Mouse (Mus musculus) ES-Bruce4 (cell line): ENCODE data around the gene Limk2. TPM values are rescaled to one million over a fixed set of nuclear protein-coding genes. Genes with fewer than 3 reads are reported as not detected.

Experiments
- H3K27ac ChIP-seq: 2 replicates; pipeline ENCODE4 v1.5.1; 2012; ENCODE audit warnings: low read length, inconsistent platforms; ENCODE audit not compliant: insufficient read depth
- H3K27me3 ChIP-seq: 2 replicates; pipeline ENCODE4 v1.6.1; 2012; ENCODE audit warnings: mild to moderate bottlenecking, low read length, inconsistent platforms; ENCODE audit not compliant: control insufficient read depth, poor library complexity, insufficient read depth, severe bottlenecking
- H3K36me3 ChIP-seq: 2 replicates; pipeline ENCODE4 v1.6.1; 2012; ENCODE audit warnings: inconsistent platforms, mild to moderate bottlenecking, low read length, moderate library complexity; ENCODE audit not compliant: control insufficient read depth, poor library complexity, insufficient read depth, severe bottlenecking
- H3K4me1 ChIP-seq: one replicate; pipeline ENCODE4 v1.8.1; 2011; ENCODE audit warnings: low read length; ENCODE audit not compliant: control insufficient read depth, insufficient read depth
- H3K4me3 ChIP-seq: 2 replicates; pipeline ENCODE4 v1.5.1; 2011; ENCODE audit warnings: low read depth, mild to moderate bottlenecking, low read length
- H3K9ac ChIP-seq: 2 replicates; pipeline ENCODE4 v1.6.1; 2012; ENCODE audit warnings: low read depth, mild to moderate bottlenecking, inconsistent platforms; ENCODE audit not compliant: poor library complexity, severe bottlenecking
- H3K9me3 ChIP-seq: replicated peaks from 2 replicates; pipeline ENCODE4 v1.6.1; 2012; ENCODE audit warnings: mild to moderate bottlenecking, low read length, inconsistent platforms; ENCODE audit not compliant: control insufficient read depth, poor library complexity, insufficient read depth, severe bottlenecking
- CTCF ChIP-seq: IDR thresholded peaks from one replicate; pipeline ENCODE4 v1.8.1; 2011; ENCODE audit warnings: low read depth, low read length
- EP300 ChIP-seq: IDR thresholded peaks from 2 replicates; pipeline ENCODE4 v1.6.1; 2011; ENCODE audit warnings: low read depth, low read length; ENCODE audit not compliant: insufficient read depth
- POLR2A ChIP-seq: IDR thresholded peaks from one replicate; pipeline ENCODE4 v1.8.1; 2011; ENCODE audit warnings: low read length; ENCODE audit not compliant: insufficient read depth
- polyA plus RNA-seq: library from polyadenylated mRNA; stranded (reverse); fragments of >200 nt; gene quantifications from 2 replicates; pipeline ENCODE4 v1.2.4, GENCODE M21; 2011; ENCODE audit warnings: low read depth; ENCODE audit not compliant: missing spikeins, insufficient read depth, insufficient read length

Gene Limk2
- polyA plus RNA-seq, 1 experiment: 186 TPM

GRCm38 (mm10) chr11:3422242-3422641, 13.3 kb upstream of the Limk2 start:
- Histone ChIP-seq H3K4me1 (peaks cover 4% of the 10 kb centered on the region), H3K9ac (no peak overlapping the region), H3K27ac (no peak overlapping the region), H3K9me3 (peaks cover 5% of the 10 kb centered on the region; the same call in 1 of the 2 replicates), H3K4me3 (no peak overlapping the region), H3K27me3 (no peaks in the 10 kb centered on the region), H3K36me3 (peaks cover 33% of the 10 kb centered on the region)
- TF ChIP-seq EP300 (no peak), CTCF (no peak), POLR2A (no peak)

GRCm38 (mm10) chr11:3418741-3419140, 9.8 kb upstream of the Limk2 start:
- TF ChIP-seq EP300 (no peak), POLR2A (no peak), CTCF (no peak)
- Histone ChIP-seq H3K9me3 (no peaks in the 10 kb centered on the region), H3K4me1 (peaks cover 2% of the 10 kb centered on the region), H3K4me3 (no peak overlapping the region), H3K36me3 (peaks cover 32% of the 10 kb centered on the region), H3K9ac (no peak overlapping the region), H3K27ac (no peak overlapping the region), H3K27me3 (no peaks in the 10 kb centered on the region)

DNA sequence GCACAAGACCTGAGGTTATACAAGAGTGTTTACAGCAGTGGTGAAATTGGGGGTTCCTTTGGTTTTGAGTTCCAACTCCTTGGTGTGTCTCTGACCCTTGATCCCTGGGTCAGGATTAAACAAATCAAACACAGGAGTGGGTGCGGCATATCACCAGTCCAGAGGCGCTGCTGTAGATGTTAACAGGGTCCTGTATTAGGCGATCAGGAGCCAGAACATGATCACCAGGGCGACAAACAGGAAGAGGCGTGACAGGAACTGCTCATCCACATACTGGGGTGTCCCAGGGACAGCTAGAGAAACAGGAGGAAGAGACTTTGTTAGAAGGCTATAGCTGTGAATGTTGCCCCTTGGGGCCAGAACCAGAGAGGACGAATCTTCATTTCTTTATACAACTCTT, 8.8 kb upstream of the Limk2 start:
- Histone ChIP-seq H3K36me3 (peaks cover 32% of the 10 kb centered on the region), H3K9me3 (no peaks in the 10 kb centered on the region), H3K4me1 (peaks cover 2% of the 10 kb centered on the region), H3K27ac (no peak overlapping the region), H3K4me3 (no peak overlapping the region), H3K9ac (no peak overlapping the region), H3K27me3 (no peaks in the 10 kb centered on the region)
- TF ChIP-seq CTCF (no peak), POLR2A (no peak), EP300 (no peak)

DNA sequence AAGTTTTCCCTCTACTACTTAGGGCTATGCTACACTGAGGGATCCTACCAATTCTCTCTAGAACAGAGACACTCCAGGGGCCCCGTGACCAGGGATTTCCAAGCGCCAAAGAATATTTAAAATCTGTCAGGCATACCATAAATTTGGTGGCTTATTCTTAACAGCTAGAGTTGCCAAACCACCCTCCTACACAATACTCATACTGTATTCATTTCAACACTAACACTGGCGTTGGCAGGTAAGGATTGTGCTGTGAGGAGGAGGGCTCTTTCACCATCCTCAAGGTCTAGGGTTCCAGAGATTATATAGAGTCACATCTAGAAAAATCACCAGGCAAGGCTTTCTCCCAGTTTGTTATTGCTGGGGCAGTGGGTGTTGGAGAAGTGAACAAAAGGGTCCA, 7.4 kb upstream of the Limk2 start:
- Histone ChIP-seq H3K9me3 (no peaks in the 10 kb centered on the region), H3K27me3 (no peaks in the 10 kb centered on the region), H3K36me3 (peaks cover 32% of the 10 kb centered on the region), H3K27ac (no peak overlapping the region), H3K9ac (no peak overlapping the region), H3K4me1 (peaks cover 2% of the 10 kb centered on the region), H3K4me3 (no peak overlapping the region)
- no peak for TF ChIP-seq POLR2A
- no peak for TF ChIP-seq EP300
- TF ChIP-seq CTCF: no peak

GRCm38 (mm10) chr11:3412111-3412510, 3.1 kb upstream of the Limk2 start:
- Histone ChIP-seq H3K9ac (no peak overlapping the region), H3K4me3 (no peak overlapping the region), H3K9me3 (no peaks in the 10 kb centered on the region), H3K27ac (no peak overlapping the region), H3K27me3 (no peaks in the 10 kb centered on the region), H3K36me3 (peaks cover 9% of the 10 kb centered on the region), H3K4me1 (no peaks in the 10 kb centered on the region)
- no peak for TF ChIP-seq POLR2A
- TF ChIP-seq CTCF: no peak
- no peak for TF ChIP-seq EP300

DNA sequence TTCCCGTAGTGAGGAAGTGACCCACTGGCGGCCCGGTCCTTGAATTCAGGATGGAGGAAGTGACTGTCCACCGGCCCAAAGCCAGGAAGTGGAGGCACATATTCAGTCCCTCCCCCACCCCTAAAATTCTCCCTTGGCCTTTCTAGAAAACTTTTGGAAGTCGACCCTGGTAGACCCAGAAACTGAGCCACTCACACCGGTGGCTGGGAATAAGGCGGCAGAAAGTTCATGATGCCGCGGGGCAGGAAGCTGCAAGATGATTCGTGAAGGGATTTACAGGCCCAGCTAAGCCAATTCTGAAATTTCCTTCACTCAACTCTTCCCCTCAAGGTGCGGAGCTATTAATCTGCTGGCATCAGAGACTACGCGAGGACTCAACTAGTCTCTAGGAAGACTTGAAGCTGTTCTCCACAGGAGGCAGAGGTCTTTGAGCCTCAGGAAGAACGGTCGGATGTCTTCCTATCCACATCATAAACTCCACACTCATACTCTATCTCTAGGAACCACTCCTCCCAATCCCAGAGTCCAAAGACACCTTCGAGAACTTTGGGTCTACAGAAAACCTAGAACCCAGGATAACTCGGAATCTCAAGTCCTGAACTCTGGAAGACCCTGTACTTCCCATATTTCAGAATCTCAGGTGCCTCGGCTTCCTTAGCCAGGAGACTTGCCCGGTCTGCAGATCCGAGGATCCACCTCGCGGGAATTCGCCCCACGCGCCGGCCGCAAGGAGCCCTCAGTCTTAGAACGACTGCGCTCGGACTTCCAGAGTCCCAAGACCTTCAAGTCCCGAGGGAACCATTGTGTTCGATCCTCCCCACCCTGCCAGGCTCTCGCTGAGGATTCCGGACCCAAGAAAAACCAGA, 625 bp downstream of the Limk2 start:
- TF ChIP-seq EP300: no peak
- TF ChIP-seq CTCF: no peak
- TF ChIP-seq POLR2A: no peak
- Histone ChIP-seq H3K9ac (peak overlapping the region; percentile 88), H3K9me3 (no peaks in the 10 kb centered on the region), H3K27me3 (no peaks in the 10 kb centered on the region), H3K27ac (peak overlapping the region; percentile 32), H3K4me1 (no peaks in the 10 kb centered on the region), H3K36me3 (peaks cover 6% of the 10 kb centered on the region), H3K4me3 (peak overlapping the region; percentile 76)
